Mouse (Mus musculus) layer of hippocampus, adult 9-10 months (tissue): ENCODE measurements around the gene Krt32.

Experiments
- DNase-seq: peaks from one replicate; pipeline ENCODE4 v3.0.0; 2022; ENCODE audit warnings: low spot score

The Krt32 gene

GRCm38 (mm10) chr11:100050451-100050850 is 37.6 kb downstream of the Krt32 start, which contains the start of gene Krt31:
Krt31 (minus strand) TSS chr11:100050551.
- DNase-seq: no peak

DNA sequence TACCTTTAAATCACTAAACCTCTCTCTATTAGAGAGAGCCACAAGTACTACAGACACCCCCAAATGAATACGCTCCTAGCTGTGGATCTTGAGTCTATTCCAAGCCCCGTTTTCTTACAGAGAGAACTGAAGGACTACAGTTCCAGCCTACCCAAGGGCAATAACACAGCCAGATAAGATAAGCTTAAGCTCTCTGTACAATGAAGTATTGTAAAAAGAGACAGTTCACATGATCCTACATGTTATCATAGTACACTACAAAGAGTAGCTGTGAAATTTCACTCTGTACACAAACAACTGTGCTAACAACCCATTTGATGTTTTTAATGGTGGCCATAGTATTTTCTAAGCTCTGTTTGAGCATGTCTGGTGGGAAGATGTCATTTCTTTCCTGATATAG is 40.8 kb downstream of the Krt32 start:
- DNase-seq: no peak

DNA sequence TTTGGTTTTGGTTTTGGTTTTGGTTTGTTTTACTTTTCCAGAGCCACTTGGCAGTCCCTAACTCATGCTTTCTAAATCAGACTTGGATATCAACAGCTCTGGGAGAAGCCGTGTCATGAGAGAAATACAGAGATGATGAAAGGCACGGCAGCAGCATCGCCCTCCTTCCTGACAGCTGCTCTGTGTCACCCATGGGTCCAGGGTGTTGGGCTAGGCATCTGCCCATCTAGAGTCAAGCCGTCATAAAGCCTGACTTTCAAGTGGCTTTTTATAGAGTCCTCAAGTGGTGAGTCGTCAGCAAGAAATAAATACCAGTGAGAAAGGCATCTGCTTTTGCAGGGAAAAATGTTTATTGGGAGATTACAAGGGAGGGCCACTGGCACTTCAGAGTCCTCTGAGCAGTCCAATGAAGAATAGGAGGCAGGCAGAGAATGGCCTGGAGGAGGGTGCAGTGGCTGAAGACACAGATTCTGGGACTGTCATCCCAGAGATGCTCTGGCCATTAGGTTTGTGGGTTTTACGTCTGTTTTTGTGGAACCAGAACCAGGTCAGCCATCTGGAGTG is 41.6 kb downstream of the Krt32 start:
- no peak for DNase-seq

DNA sequence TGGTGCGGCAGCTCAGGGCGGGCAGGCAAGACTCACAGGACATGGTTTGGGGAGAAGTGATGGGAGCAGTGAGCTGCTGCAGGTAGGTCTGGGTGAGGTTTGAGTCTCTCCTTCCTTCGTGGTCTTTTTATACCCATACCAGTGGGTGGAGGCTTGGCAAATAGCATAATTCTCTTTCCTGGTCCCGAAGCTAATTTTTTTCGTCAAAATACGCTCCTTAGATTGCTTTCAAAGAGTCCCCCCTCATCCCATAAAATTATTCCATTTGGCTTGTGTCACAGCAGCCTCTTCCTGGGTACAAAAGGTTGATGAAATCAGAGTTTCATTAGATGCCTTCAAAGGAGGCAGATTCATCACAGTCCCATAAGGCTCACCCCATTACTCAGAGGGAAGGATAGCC is 46.6 kb downstream of the Krt32 start, which contains the start of gene Krt34:
TSS of gene Krt34 (minus strand) at position 101 of the 400 bp plus-strand sequence.
- no peak for DNase-seq
